Mouse (Mus musculus) bone marrow macrophage, adult 2 months (primary cell): ENCODE data around the gene Morn3.

Source experiments
- CTCF ChIP-seq: IDR thresholded peaks from 2 replicates; pipeline ENCODE4 v1.5.1; 2012; ENCODE audit warnings: low read depth, mild to moderate bottlenecking, low read length, moderate library complexity
- POLR2A ChIP-seq: IDR thresholded peaks from 2 replicates; pipeline ENCODE4 v1.6.1; 2012; ENCODE audit warnings: mild to moderate bottlenecking, low read depth, low read length, borderline replicate concordance

- TF ChIP-seq POLR2A (no peak), CTCF (no peak)
These were observed 40.9 kb downstream of the Morn3 start for GRCm38 (mm10) chr5:123005716-123006592.
